Mouse (Mus musculus): ENCODE data around the gene Slc4a2.

DNA sequence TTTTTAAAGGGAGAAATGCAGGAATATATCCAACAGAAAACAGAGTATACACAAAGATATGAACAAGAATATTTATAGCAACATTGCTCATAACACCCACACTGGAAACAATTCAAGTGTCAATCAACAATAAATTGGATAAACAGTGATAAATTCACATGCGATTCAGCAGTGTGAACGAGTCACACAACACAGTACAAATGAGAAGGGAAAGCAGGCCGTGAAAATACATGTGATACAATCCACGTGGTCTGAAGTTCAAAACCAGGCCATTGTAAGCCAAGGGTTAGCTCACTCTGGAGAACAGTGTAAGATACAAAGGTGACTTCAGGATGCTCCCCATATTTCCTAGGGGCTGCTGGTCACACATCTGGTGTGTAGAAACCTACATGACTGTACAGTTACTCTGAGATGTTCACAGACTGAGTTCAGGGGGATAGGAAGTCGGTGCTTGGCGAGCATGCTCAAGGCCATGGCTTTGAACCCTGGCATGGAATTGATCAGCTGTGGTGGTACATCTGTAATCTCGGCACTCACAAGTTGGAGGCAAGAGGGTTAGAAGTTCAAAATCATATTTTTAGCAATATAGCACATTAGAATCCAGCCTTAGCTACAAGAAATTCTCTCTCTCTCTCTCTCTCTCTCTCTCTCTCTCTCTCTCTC lies 48.8 kb upstream of the Slc4a2 start:
- TF ChIP-seq CTCF (IDR thresholded peaks at IDR 0.05; ENCODE audit: insufficient read depth, low read length) (no peak), POLR2A (IDR thresholded peaks at IDR 0.05; ENCODE audit: borderline replicate concordance, extremely low read depth, low read depth, low read length) (no peak)

Data from lung, adult 2 months (tissue).